Mouse (Mus musculus): ENCODE measurements around the gene E2f3. TPM values are rescaled to one million over a fixed set of nuclear protein-coding genes. Genes with fewer than 3 reads are reported as not detected.

The E2f3 gene
- total and polyA plus RNA-seq, 3 experiments: 2.6 to 6.2 (median 6.2) TPM

DNA sequence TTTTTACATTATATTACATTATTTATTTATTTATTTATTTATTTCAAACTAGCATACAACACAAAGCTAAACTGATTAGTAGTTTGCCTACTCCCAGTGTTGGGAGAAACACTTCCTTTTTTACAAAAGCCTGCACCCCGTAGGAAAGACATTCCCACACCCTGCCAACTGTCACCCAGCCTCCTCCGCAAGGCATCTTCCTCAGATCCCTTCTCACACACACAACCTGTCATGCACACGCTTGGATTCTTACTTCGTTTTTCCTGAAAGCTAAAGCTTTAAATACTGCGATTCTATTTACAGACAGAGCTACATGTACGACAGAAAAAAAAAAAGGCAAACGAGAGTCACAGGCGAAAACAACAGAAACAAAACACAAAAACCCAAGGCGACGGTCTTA is 79.1 kb downstream of the E2f3 start:
- Histone ChIP-seq H3K27me3 (ENCODE audit: control insufficient read depth, insufficient read depth, low read length) (no peaks in the 10 kb centered on the region), H3K4me3 (no peak overlapping the region), H3K36me3 (ENCODE audit: control insufficient read depth, insufficient read depth, low read length) (no peaks in the 10 kb centered on the region), H3K4me1 (ENCODE audit: control insufficient read depth, insufficient read depth, low read length) (no peaks in the 10 kb centered on the region), H3K27ac (no peak overlapping the region), H3K9ac (ENCODE audit: low read depth, low read length) (no peak overlapping the region), H3K79me2 (replicated peaks; ENCODE audit: control insufficient read depth, insufficient read depth, low read length) (no peaks in the 10 kb centered on the region)
- WGBS: 92% methylated on average over 10 of the region's 10 CpGs
- TF ChIP-seq CTCF (IDR thresholded peaks at IDR 0.05): no peak
- no peak for TF ChIP-seq POLR2A (IDR thresholded peaks at IDR 0.05; ENCODE audit: insufficient read depth, low read depth, low read length)
- no peak for TF ChIP-seq EP300 (IDR thresholded peaks at IDR 0.05; ENCODE audit: insufficient read depth, low read depth, low read length)
- intact Hi-C loops (cut with DNase I): no loop called here
- DNase-seq: no peak

DNA sequence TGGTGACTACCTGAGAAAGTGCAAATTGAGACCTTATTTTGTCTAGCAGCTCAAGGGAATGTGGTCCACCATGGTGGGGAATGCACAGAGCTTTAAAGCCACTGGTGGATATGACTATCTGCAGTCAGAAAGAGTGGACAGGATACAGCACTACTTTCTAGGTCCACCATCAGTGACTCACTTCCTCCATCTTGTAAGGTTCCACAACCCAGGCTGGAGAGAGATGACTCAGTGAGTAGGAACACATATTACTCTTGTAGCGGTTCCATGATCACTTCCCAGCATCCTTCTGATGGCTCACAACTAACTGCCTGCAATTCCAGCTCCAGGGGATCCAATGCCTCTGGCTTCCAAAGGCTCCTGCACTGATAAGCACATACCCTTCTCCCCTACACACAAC is 82.5 kb downstream of the E2f3 start:
- Histone ChIP-seq H3K9ac (ENCODE audit: low read depth, low read length) (no peak overlapping the region), H3K4me3 (no peak overlapping the region), H3K27ac (no peak overlapping the region), H3K27me3 (ENCODE audit: control insufficient read depth, insufficient read depth, low read length) (no peaks in the 10 kb centered on the region), H3K79me2 (replicated peaks; ENCODE audit: control insufficient read depth, insufficient read depth, low read length) (no peaks in the 10 kb centered on the region), H3K36me3 (ENCODE audit: control insufficient read depth, insufficient read depth, low read length) (no peaks in the 10 kb centered on the region), H3K4me1 (ENCODE audit: control insufficient read depth, insufficient read depth, low read length) (no peaks in the 10 kb centered on the region)
- TF ChIP-seq CTCF (IDR thresholded peaks at IDR 0.05): no peak
- TF ChIP-seq POLR2A (IDR thresholded peaks at IDR 0.05; ENCODE audit: insufficient read depth, low read depth, low read length): no peak
- no peak for TF ChIP-seq EP300 (IDR thresholded peaks at IDR 0.05; ENCODE audit: insufficient read depth, low read depth, low read length)
- no peak for DNase-seq
- WGBS: 64% methylated on average over 1 of the region's 1 CpGs
- intact Hi-C loops (cut with DNase I): no loop called here

DNA sequence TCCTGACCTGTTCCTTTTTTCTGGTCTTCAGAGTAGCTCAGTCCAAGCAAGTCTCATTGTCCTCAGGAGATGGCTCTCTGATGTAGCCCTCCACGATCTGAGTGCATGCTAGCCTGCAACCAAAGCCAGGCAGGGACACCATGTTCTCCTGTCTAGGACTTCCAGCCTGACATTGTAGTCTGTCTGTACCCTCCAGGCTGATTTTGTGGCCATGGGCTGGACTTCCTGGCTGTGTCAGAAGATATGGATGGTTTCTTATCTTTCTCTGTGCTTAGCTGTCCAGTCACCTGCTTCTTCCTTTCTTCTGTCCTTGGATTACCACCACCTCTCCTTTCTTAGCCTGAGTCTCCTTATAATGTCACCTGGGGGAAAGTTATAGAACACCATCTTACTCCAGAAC is 83.2 kb downstream of the E2f3 start:
- no peak for DNase-seq
- Histone ChIP-seq H3K9ac (ENCODE audit: low read depth, low read length) (no peak overlapping the region), H3K4me1 (ENCODE audit: control insufficient read depth, insufficient read depth, low read length) (no peaks in the 10 kb centered on the region), H3K27me3 (ENCODE audit: control insufficient read depth, insufficient read depth, low read length) (no peaks in the 10 kb centered on the region), H3K4me3 (no peak overlapping the region), H3K79me2 (replicated peaks; ENCODE audit: control insufficient read depth, insufficient read depth, low read length) (no peaks in the 10 kb centered on the region), H3K27ac (no peak overlapping the region), H3K36me3 (ENCODE audit: control insufficient read depth, insufficient read depth, low read length) (no peaks in the 10 kb centered on the region)
- 97% methylated on average over 1 of the region's 1 CpGs for WGBS
- no peak for TF ChIP-seq POLR2A (IDR thresholded peaks at IDR 0.05; ENCODE audit: insufficient read depth, low read depth, low read length)
- TF ChIP-seq CTCF (IDR thresholded peaks at IDR 0.05): no peak
- TF ChIP-seq EP300 (IDR thresholded peaks at IDR 0.05; ENCODE audit: insufficient read depth, low read depth, low read length): no peak
- intact Hi-C loops (cut with DNase I): no loop called here

DNA sequence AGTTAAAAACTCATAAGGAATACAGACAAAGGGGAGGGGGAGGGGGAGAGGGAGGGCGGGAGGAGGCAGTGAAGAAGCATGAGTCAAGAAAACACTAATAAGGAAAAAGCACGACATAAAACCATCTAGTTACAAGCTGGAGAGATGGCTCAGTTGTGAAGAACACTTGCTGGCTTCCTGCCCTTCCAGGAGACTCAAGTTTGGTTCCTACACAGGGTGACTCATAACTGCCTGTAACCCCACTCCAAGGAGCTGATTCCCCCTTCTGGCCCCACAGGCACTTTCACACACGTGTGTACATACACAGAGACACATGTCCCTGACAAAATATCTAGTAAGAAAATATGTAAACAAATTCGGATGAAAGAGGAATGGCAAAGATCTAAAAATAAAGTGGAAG is 84.2 kb downstream of the E2f3 start:
- Histone ChIP-seq H3K27ac (no peak overlapping the region), H3K27me3 (ENCODE audit: control insufficient read depth, insufficient read depth, low read length) (no peaks in the 10 kb centered on the region), H3K36me3 (ENCODE audit: control insufficient read depth, insufficient read depth, low read length) (no peaks in the 10 kb centered on the region), H3K79me2 (replicated peaks; ENCODE audit: control insufficient read depth, insufficient read depth, low read length) (no peaks in the 10 kb centered on the region), H3K4me1 (ENCODE audit: control insufficient read depth, insufficient read depth, low read length) (no peaks in the 10 kb centered on the region), H3K9ac (ENCODE audit: low read depth, low read length) (no peak overlapping the region), H3K4me3 (no peak overlapping the region)
- intact Hi-C loops (cut with DNase I): no loop called here
- WGBS: 62% methylated on average over 4 of the region's 4 CpGs
- TF ChIP-seq EP300 (IDR thresholded peaks at IDR 0.05; ENCODE audit: insufficient read depth, low read depth, low read length) (no peak), POLR2A (IDR thresholded peaks at IDR 0.05; ENCODE audit: insufficient read depth, low read depth, low read length) (no peak), CTCF (IDR thresholded peaks at IDR 0.05) (no peak)
- DNase-seq: no peak

- H3K79me2 ChIP-seq (replicated peaks; ENCODE audit: control insufficient read depth, insufficient read depth, low read length): no peaks in the 10 kb centered on the region
- TF ChIP-seq POLR2A (IDR thresholded peaks at IDR 0.05; ENCODE audit: insufficient read depth, low read depth, low read length) (no peak), CTCF (IDR thresholded peaks at IDR 0.05) (no peak), EP300 (IDR thresholded peaks at IDR 0.05; ENCODE audit: insufficient read depth, low read depth, low read length) (no peak)
- no peaks in the 10 kb centered on the region for H3K36me3 ChIP-seq (ENCODE audit: control insufficient read depth, insufficient read depth, low read length)
- WGBS: 85% methylated on average over 3 of the region's 3 CpGs
- no peak overlapping the region for H3K4me3 ChIP-seq
- no peak for DNase-seq
- peaks cover 1% of the 10 kb centered on the region; the same call in 1 of the 2 replicates for H3K4me1 ChIP-seq (ENCODE audit: control insufficient read depth, insufficient read depth, low read length)
- no peaks in the 10 kb centered on the region for H3K27me3 ChIP-seq (ENCODE audit: control insufficient read depth, insufficient read depth, low read length)
- intact Hi-C loops (cut with DNase I): no loop called here
- no peak overlapping the region for H3K27ac ChIP-seq
- no peak overlapping the region for H3K9ac ChIP-seq (ENCODE audit: low read depth, low read length)
Observed at GRCm38 (mm10) chr13:29866780-29867179, 119.1 kb downstream of the E2f3 start.

DNA sequence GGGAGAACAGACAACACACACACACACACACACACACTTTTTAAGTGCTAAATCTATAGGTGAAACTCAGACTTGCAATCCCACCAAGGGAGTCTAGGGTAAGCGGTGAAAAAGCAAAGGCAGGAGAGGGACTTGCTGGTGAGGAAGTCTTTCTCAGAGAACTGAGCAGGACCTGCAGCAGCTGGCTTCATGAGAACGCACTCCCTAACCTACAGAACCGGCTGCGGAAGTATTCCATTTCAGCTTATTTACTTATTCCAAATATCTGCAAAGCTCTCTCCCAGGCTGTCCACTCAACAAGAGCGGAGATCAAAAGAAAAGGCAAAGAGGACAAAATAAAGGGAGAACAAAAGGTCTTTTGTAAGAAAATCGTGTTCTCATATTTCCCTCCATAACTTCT is 121.5 kb downstream of the E2f3 start:
- WGBS: 78% methylated on average over 6 of the region's 6 CpGs
- DNase-seq: no peak
- TF ChIP-seq EP300 (IDR thresholded peaks at IDR 0.05; ENCODE audit: insufficient read depth, low read depth, low read length): no peak
- no peak for TF ChIP-seq CTCF (IDR thresholded peaks at IDR 0.05)
- TF ChIP-seq POLR2A (IDR thresholded peaks at IDR 0.05; ENCODE audit: insufficient read depth, low read depth, low read length): no peak
- no peak overlapping the region for H3K9ac ChIP-seq (ENCODE audit: low read depth, low read length)
- no peaks in the 10 kb centered on the region for H3K79me2 ChIP-seq (replicated peaks; ENCODE audit: control insufficient read depth, insufficient read depth, low read length)
- H3K27ac ChIP-seq: no peak overlapping the region
- H3K4me3 ChIP-seq: no peak overlapping the region
- no peaks in the 10 kb centered on the region for H3K36me3 ChIP-seq (ENCODE audit: control insufficient read depth, insufficient read depth, low read length)
- intact Hi-C loops (cut with DNase I): no loop called here
- no peaks in the 10 kb centered on the region for H3K4me1 ChIP-seq (ENCODE audit: control insufficient read depth, insufficient read depth, low read length)
- H3K27me3 ChIP-seq (ENCODE audit: control insufficient read depth, insufficient read depth, low read length): no peaks in the 10 kb centered on the region
